Mouse (Mus musculus) lung, adult 2 months (tissue): ENCODE measurements at regions not wholly inside any gene's neighbourhood (a gene's known extent, or its start where the extent isn't known, plus 50 kb on each side); places are given as distances from the start of the nearest gene placed in this dataset.

Experiments used
- CTCF ChIP-seq: fragments of 200-500 bp; IDR thresholded peaks from 2 replicates; pipeline ENCODE4 v1.5.1; 2011; ENCODE audit warnings: mild to moderate bottlenecking, low read length, control low read depth; ENCODE audit not compliant: insufficient read depth
- POLR2A ChIP-seq: fragments of 200-500 bp; IDR thresholded peaks from 2 replicates; pipeline ENCODE4 v1.6.1; 2011; ENCODE audit warnings: low read depth, mild to moderate bottlenecking, control low read depth, low read length, borderline replicate concordance; ENCODE audit errors: extremely low read depth

DNA sequence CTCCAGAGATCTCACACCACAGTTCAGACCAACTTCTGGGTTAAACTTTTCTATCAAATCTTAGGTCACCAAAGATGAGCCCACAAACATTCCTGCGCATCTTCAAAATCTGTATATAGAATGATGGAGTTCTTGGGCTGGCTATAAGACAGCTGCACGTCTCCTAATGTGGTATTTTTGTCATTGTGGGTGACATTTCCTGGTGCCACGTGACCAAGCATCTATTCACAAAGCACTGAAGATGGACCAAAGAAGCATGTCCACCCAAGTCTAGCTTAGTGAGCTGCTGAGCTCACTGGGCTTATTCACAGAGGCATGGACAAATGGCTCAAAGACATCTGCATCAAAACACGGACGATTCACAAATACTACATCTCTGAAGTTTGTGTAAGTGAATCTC is 72.8 kb upstream of the Itgb1 start:
- TF ChIP-seq CTCF (no peak), POLR2A (no peak)
